Mouse (Mus musculus): ENCODE measurements around the gene Crebl2. TPM values are rescaled to one million over a fixed set of nuclear protein-coding genes. Genes with fewer than 3 reads are reported as not detected.

Gene Crebl2
- polyA plus RNA-seq, 1 experiment, result 47.6 TPM

- Histone ChIP-seq H3K4me1 (ENCODE audit: control insufficient read depth, insufficient read depth, low read length) (peaks cover 5% of the 10 kb centered on the region; the same call in 1 of the 2 replicates), H3K27me3 (ENCODE audit: control insufficient read depth, insufficient read depth, low read length) (no peaks in the 10 kb centered on the region)
Measured at GRCm38 (mm10) chr6:134792141-134793045, 37.6 kb upstream of the Crebl2 start, which contains the start of gene Dusp16. TSS of gene Dusp16 (minus strand) at chr6:134792625.

GRCm38 (mm10) chr6:134793046-134793806, 36.7 kb upstream of the Crebl2 start:
- peaks cover 5% of the 10 kb centered on the region; the same call in 1 of the 2 replicates for H3K4me1 ChIP-seq (ENCODE audit: control insufficient read depth, insufficient read depth, low read length)
- H3K27ac ChIP-seq (ENCODE audit: insufficient read depth, low read length), result peak overlapping the region; percentile 59
- peak in 1 of 2 experiments; percentile 28 for DNase-seq
- WGBS, result 53% methylated on average over 21 of the region's 21 CpGs
- TF ChIP-seq CTCF (IDR thresholded peaks at IDR 0.05; ENCODE audit: borderline replicate concordance, insufficient read depth, low read depth, low read length), result no peak
- no peak for TF ChIP-seq POLR2A (IDR thresholded peaks at IDR 0.05; ENCODE audit: borderline replicate concordance, insufficient read depth, low read length)
- H3K4me3 ChIP-seq (replicated peaks; ENCODE audit: insufficient read depth, low read depth, low read length), result peak overlapping the region; percentile 81
- H3K27me3 ChIP-seq (ENCODE audit: control insufficient read depth, insufficient read depth, low read length), result no peaks in the 10 kb centered on the region

More at GRCm38 (mm10) chr6:134792141-134793045, 37.6 kb upstream of the Crebl2 start, which contains the start of gene Dusp16:
- Histone ChIP-seq H3K27ac (ENCODE audit: insufficient read depth, low read length) (peak within 1 kb of the TSS; percentile 99), H3K4me3 (replicated peaks; ENCODE audit: insufficient read depth, low read depth, low read length) (peak within 1 kb of the TSS; percentile 99)
- DNase-seq, result peak; percentile 88 to 95
- 2% methylated on average over 108 of the region's 108 CpGs for WGBS
- TF ChIP-seq POLR2A (IDR thresholded peaks at IDR 0.05; ENCODE audit: borderline replicate concordance, insufficient read depth, low read length) (no peak), CTCF (IDR thresholded peaks at IDR 0.05; ENCODE audit: borderline replicate concordance, insufficient read depth, low read depth, low read length) (no peak)

DNA sequence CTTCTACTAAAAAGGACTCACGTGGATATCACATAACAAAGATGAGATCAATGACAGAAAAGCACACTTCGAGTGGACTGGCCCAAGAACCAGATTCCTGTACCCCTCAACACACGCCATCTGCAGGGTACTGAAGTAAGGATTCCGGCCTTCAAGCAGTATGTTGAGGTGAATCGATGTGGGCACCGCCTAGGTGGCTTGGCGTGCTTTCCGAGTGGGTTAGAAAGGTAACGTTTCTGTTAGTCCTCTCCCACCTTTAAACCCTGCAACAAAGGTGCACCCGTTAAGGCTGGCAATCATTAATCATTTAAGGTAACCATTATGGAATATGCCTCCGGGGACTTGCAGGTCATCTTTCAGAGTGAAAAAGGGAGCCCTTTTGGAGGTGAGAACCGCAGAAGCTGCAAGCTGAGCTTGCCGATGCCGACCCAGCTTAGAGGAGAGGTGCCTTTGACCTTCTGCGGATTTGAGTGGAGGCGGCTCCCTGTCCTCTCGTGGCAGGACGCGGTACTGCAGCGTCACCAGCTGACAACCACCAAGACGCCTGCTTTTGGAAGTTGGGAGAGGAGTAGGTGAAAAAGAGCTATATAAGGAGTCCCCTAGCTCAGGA, 35.9 kb upstream of the Crebl2 start:
- 23% methylated on average over 21 of the region's 21 CpGs for WGBS
- TF ChIP-seq CTCF (IDR thresholded peaks at IDR 0.05; ENCODE audit: borderline replicate concordance, insufficient read depth, low read depth, low read length) (peak; percentile 92), POLR2A (IDR thresholded peaks at IDR 0.05; ENCODE audit: borderline replicate concordance, insufficient read depth, low read length) (0 out of 2 replicates have a peak, but pooled peaks have one; percentile 16)
- peaks cover 5% of the 10 kb centered on the region; the same call in 1 of the 2 replicates for H3K4me1 ChIP-seq (ENCODE audit: control insufficient read depth, insufficient read depth, low read length)
- peak overlapping the region; percentile 14 for H3K4me3 ChIP-seq (replicated peaks; ENCODE audit: insufficient read depth, low read depth, low read length)
- no peaks in the 10 kb centered on the region for H3K27me3 ChIP-seq (ENCODE audit: control insufficient read depth, insufficient read depth, low read length)
- H3K27ac ChIP-seq (ENCODE audit: insufficient read depth, low read length), result no peak overlapping the region
- DNase-seq, result peak; percentile 82 to 91

GRCm38 (mm10) chr6:134796297-134796696, 33.7 kb upstream of the Crebl2 start:
- Histone ChIP-seq H3K4me1 (ENCODE audit: control insufficient read depth, insufficient read depth, low read length) (peaks cover 5% of the 10 kb centered on the region; the same call in 1 of the 2 replicates), H3K4me3 (replicated peaks; ENCODE audit: insufficient read depth, low read depth, low read length) (no peak overlapping the region), H3K27ac (ENCODE audit: insufficient read depth, low read length) (no peak overlapping the region), H3K27me3 (ENCODE audit: control insufficient read depth, insufficient read depth, low read length) (no peaks in the 10 kb centered on the region)
- no peak for DNase-seq
- TF ChIP-seq POLR2A (IDR thresholded peaks at IDR 0.05; ENCODE audit: borderline replicate concordance, insufficient read depth, low read length) (no peak), CTCF (IDR thresholded peaks at IDR 0.05; ENCODE audit: borderline replicate concordance, insufficient read depth, low read depth, low read length) (no peak)
- 94% methylated on average over 10 of the region's 10 CpGs for WGBS

DNA sequence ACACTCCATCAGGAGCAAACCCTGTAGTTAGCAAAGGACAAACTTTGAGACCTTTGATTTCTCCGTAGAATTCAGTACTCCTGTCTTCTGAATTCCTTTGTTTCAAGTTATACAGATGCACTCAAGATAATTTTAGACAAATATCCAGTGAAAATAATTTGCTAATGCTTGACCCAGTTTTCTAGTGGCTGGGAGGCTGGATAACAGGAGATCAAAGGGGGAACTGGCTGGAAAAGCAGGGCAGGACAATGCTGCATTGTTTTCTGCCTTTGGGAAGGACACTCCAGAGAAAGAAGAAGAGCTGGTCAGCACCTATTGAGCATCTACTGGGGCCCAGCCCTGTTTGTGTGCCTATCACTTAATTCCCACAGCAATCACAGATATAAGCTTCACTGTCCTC, 28.5 kb upstream of the Crebl2 start:
- Histone ChIP-seq H3K4me1 (ENCODE audit: control insufficient read depth, insufficient read depth, low read length) (no peaks in the 10 kb centered on the region), H3K4me3 (replicated peaks; ENCODE audit: insufficient read depth, low read depth, low read length) (no peak overlapping the region), H3K27ac (ENCODE audit: insufficient read depth, low read length) (no peak overlapping the region), H3K27me3 (ENCODE audit: control insufficient read depth, insufficient read depth, low read length) (no peaks in the 10 kb centered on the region)
- no peak for DNase-seq
- TF ChIP-seq POLR2A (IDR thresholded peaks at IDR 0.05; ENCODE audit: borderline replicate concordance, insufficient read depth, low read length), result no peak
- TF ChIP-seq CTCF (IDR thresholded peaks at IDR 0.05; ENCODE audit: borderline replicate concordance, insufficient read depth, low read depth, low read length), result no peak
- WGBS, result 79% methylated on average over 1 of the region's 1 CpGs

- DNase-seq, result no peak
- WGBS, result 82% methylated on average over 9 of the region's 9 CpGs
- H3K27ac ChIP-seq (ENCODE audit: insufficient read depth, low read length), result no peak overlapping the region
- no peak overlapping the region for H3K4me3 ChIP-seq (replicated peaks; ENCODE audit: insufficient read depth, low read depth, low read length)
- TF ChIP-seq CTCF (IDR thresholded peaks at IDR 0.05; ENCODE audit: borderline replicate concordance, insufficient read depth, low read depth, low read length) (no peak), POLR2A (IDR thresholded peaks at IDR 0.05; ENCODE audit: borderline replicate concordance, insufficient read depth, low read length) (no peak)
- H3K4me1 ChIP-seq (ENCODE audit: control insufficient read depth, insufficient read depth, low read length), result no peaks in the 10 kb centered on the region
- no peaks in the 10 kb centered on the region for H3K27me3 ChIP-seq (ENCODE audit: control insufficient read depth, insufficient read depth, low read length)
Measured at GRCm38 (mm10) chr6:134802641-134803043, 27.3 kb upstream of the Crebl2 start.

- WGBS, result 77% methylated on average over 5 of the region's 5 CpGs
- no peak for DNase-seq
- Histone ChIP-seq H3K27me3 (ENCODE audit: control insufficient read depth, insufficient read depth, low read length) (no peaks in the 10 kb centered on the region), H3K27ac (ENCODE audit: insufficient read depth, low read length) (no peak overlapping the region), H3K4me3 (replicated peaks; ENCODE audit: insufficient read depth, low read depth, low read length) (no peak overlapping the region), H3K4me1 (ENCODE audit: control insufficient read depth, insufficient read depth, low read length) (no peaks in the 10 kb centered on the region)
- TF ChIP-seq POLR2A (IDR thresholded peaks at IDR 0.05; ENCODE audit: borderline replicate concordance, insufficient read depth, low read length) (no peak), CTCF (IDR thresholded peaks at IDR 0.05; ENCODE audit: borderline replicate concordance, insufficient read depth, low read depth, low read length) (no peak)
Measured at GRCm38 (mm10) chr6:134804736-134805277, 25.1 kb upstream of the Crebl2 start.
